Mouse (Mus musculus) stomach, postnatal 0 days (tissue): Measurements from ENCODE around the gene Tyk2. TPM values are rescaled to one million over a fixed set of nuclear protein-coding genes. Genes with fewer than 3 reads are reported as not detected.

ENCODE experiments used
- ATAC-seq: fragments of 200-750 bp; cut with Nextera tagmentation; 2 replicates; pipeline ENCODE4 v1.8.0; 2017; ENCODE audit not compliant: low FRiP score, low TSS enrichment
- DNase-seq: peaks from one replicate; pipeline ENCODE4 v3.0.0-alpha.2; 2016; ENCODE audit warnings: low spot score
- H3K27ac ChIP-seq: fragments of 300-500 bp; sonication (generic); replicated peaks from 2 replicates; pipeline ENCODE4 v1.5.1; 2014; ENCODE audit warnings: mild to moderate bottlenecking, control low read depth
- H3K27me3 ChIP-seq: fragments of 300-500 bp; sonication (generic); 2 replicates; pipeline ENCODE4 v1.6.1; 2014; ENCODE audit warnings: low read length; ENCODE audit not compliant: control insufficient read depth, insufficient read depth
- H3K36me3 ChIP-seq: fragments of 300-500 bp; sonication (generic); 2 replicates; pipeline ENCODE4 v1.6.1; 2014; ENCODE audit warnings: low read length, mixed read lengths; ENCODE audit not compliant: control insufficient read depth, insufficient read depth
- H3K4me1 ChIP-seq: fragments of 300-500 bp; sonication (generic); replicated peaks from 2 replicates; pipeline ENCODE4 v1.6.1; 2014; ENCODE audit warnings: antibody characterized with exemption; ENCODE audit not compliant: control insufficient read depth, insufficient read depth
- H3K4me2 ChIP-seq: fragments of 300-500 bp; sonication (generic); replicated peaks from 2 replicates; pipeline ENCODE4 v1.6.1; 2014; ENCODE audit warnings: low read depth, mild to moderate bottlenecking, control low read depth, moderate library complexity
- H3K4me3 ChIP-seq: fragments of 300-500 bp; sonication (generic); 2 replicates; pipeline ENCODE4 v1.5.1; 2014; ENCODE audit warnings: low read depth, low read length, control low read depth
- H3K9ac ChIP-seq: fragments of 300-500 bp; sonication (generic); 2 replicates; pipeline ENCODE4 v1.6.1; 2014; ENCODE audit warnings: mild to moderate bottlenecking, low read length, control low read depth, mixed read lengths
- H3K9me3 ChIP-seq: fragments of 300-500 bp; sonication (generic); 2 replicates; pipeline ENCODE4 v1.6.1; 2016; ENCODE audit warnings: low read length; ENCODE audit not compliant: control insufficient read depth
- CTCF ChIP-seq: IDR thresholded peaks from 2 replicates; pipeline ENCODE4 v1.5.1; 2016; ENCODE audit warnings: antibody characterized with exemption, low read depth, mild to moderate bottlenecking, moderate library complexity
- EP300 ChIP-seq: optimal IDR thresholded peaks from 2 replicates; pipeline ENCODE3; 2016; ENCODE audit warnings: antibody characterized with exemption
- WGBS: fragments of 180-500 bp; shearing (Covaris S2); extraction: QIAGEN DNeasy Blood & Tissue Kit; methylation state at CpG from one replicate; pipeline ENCODE4 v1.1.7; 2014; 5-methylcytosine and 5-hydroxymethylcytosine counted together
- polyA plus RNA-seq: library from polyadenylated mRNA; unstranded; fragments of >200 nt; fragmentation: Nextera tagmentation; extraction: Ambion mirVana; gene quantifications from 2 replicates; pipeline ENCODE4 v1.2.1, GENCODE M21; 2015

Tyk2 gene
- polyA plus RNA-seq, 1 experiment from 2014 or later, result 6.8 TPM

DNA sequence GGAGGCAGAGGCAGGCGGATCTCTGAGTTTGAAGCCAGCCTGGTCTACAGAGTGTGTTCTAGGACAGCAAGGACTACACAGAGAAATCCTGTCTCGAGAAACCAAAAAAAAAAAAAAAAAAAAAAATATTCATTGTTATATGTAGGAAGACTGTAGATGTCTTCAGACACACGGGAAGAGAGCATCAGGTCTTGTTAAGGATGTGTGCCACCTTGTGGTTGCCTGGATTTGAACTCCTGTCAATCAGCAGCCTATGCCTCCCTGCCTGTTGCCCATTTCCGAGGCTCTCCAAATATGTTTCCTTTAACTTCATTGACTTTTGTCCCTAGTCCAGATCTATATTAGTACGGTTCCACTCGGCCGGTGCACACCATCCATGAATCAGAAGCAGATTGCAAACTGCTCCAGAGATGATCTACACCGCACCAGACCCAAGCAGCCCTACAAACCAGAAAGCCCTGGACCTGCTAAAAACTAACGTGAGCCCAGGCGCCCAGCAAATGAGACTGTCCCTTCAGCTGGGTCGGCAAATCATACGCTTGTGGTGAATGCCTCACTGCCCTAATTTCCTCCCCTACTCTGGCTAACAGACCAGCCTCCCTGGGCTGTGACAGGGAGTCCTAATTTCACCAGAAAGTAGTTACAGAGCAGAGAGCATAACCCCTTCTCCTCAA is 1.2 kb upstream of the Tyk2 start:
- Histone ChIP-seq H3K36me3 (no peaks in the 10 kb centered on the region), H3K4me2 (no peak overlapping the region), H3K4me3 (no peak overlapping the region), H3K27me3 (no peaks in the 10 kb centered on the region), H3K27ac (no peak overlapping the region), H3K9ac (no peak overlapping the region), H3K4me1 (no peaks in the 10 kb centered on the region), H3K9me3 (no peaks in the 10 kb centered on the region)
- TF ChIP-seq EP300 (no peak), CTCF (peak; percentile 60)
- ATAC-seq (no peak), DNase-seq (no peak)
- 70% methylated on average over 12 of the region's 12 CpGs for WGBS

DNA sequence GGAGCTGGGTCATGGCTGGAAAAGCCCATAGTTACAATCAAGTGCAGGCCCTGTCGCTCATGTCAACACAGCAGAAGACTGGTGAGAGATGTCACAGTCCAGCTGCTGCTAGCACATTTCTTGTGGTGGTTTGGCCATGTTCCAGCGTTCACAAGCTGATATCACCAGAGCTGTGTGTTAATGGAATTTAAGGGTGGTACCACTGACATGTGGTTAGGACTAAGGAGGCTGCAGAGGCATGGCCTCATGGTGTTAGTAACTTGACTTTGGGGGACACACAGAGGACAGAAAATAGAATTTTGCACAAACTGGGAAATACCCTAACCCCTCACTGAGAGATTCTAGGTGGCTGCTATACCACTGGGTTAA is 4.8 kb downstream of the Tyk2 start:
- no peak overlapping the region for H3K4me3 ChIP-seq
- no peak overlapping the region for H3K9ac ChIP-seq
- H3K9me3 ChIP-seq, result no peaks in the 10 kb centered on the region
- no peak for TF ChIP-seq CTCF
- TF ChIP-seq EP300, result no peak
- no peaks in the 10 kb centered on the region for H3K27me3 ChIP-seq
- H3K27ac ChIP-seq, result no peak overlapping the region
- DNase-seq (no peak), ATAC-seq (no peak)
- H3K4me1 ChIP-seq, result no peaks in the 10 kb centered on the region
- H3K4me2 ChIP-seq, result no peak overlapping the region
- H3K36me3 ChIP-seq, result peaks cover 6% of the 10 kb centered on the region; the same call in 1 of the 2 replicates
- 59% methylated on average over 2 of the region's 2 CpGs for WGBS

DNA sequence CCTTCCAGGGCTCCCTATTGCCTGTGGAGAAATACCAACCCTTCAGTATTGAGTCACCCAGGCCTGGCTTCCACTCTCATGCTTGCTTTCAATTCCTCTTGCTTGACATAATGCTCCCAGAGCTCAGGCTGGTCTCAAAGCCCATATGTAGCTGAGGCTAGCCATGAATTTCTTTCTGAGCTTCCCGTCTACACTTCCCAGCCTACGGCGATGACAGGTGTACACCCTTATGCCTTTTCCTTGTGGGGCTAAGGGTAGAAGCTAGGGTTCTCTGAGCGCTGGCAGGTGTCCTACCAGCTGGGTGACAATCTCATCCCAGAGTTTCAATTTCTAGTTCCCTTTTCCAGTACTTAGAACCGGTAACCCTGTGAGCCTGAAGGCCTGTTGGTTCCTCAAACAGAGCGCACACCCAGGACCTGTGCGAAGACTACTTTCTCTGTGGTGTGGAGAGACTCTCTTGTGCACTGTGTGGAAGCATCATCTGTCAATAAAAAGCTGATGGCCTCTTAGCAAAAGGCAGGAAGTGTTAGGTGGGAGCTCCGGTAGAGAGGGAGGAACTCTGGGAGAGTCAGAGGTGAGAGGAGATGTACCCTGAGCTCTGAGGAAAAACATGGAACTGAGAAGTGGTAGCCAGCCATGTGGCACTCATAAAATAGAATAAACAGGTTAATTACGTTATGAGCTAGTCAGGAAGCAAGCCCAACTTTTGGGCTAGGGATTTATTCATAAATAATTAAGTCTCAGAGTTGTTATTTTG is 5.4 kb downstream of the Tyk2 start:
- Histone ChIP-seq H3K4me3 (no peak overlapping the region), H3K4me2 (no peak overlapping the region), H3K9me3 (no peaks in the 10 kb centered on the region), H3K27ac (no peak overlapping the region), H3K9ac (no peak overlapping the region), H3K36me3 (peaks cover 7% of the 10 kb centered on the region; the same call in 1 of the 2 replicates), H3K4me1 (no peaks in the 10 kb centered on the region), H3K27me3 (no peaks in the 10 kb centered on the region)
- 85% methylated on average over 9 of the region's 9 CpGs for WGBS
- TF ChIP-seq EP300 (no peak), CTCF (no peak)
- ATAC-seq, result no peak
- DNase-seq, result no peak

DNA sequence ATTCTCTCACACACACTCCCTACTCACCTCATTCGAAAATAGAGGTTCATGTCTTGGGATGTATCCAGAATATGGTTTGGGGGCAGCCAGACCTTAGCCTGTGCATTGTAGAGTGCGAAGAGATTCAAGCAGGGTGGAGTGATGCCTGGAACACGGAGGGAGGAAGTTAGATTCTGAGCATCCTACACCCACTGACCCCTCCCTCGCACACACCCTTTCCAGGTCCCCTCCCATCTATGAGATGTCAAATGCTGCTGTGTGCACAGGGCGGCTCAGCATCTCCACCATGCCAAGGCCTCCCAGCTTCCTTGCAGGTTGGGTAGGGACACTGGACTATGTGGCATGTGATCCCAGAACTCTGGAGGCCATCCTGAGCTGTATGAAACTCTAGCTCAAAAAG is 6.2 kb downstream of the Tyk2 start:
- WGBS, result 78% methylated on average over 5 of the region's 5 CpGs
- no peak overlapping the region for H3K4me3 ChIP-seq
- H3K36me3 ChIP-seq, result peaks cover 7% of the 10 kb centered on the region; the same call in 1 of the 2 replicates

DNA sequence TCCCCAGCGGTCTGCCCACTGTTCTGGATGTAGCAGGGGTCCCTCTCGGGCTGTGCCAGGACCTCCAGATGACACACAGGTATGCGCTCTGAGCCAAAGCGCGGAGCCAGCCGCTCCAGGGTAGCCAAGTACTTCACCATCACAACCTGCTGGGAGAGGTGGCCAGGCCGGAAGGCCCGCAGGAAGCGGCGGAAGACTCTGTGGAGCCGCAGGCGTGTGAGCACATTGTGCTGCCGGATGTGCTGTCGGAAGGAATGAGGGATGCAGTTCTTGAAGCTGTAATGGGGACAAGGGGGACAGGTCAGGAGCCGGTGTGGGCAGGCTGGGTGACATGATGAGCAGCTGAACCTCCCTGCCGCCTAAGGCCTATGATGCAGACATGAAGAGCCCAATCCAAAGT is 9.6 kb downstream of the Tyk2 start:
- Histone ChIP-seq H3K4me1 (no peaks in the 10 kb centered on the region), H3K27me3 (no peaks in the 10 kb centered on the region), H3K4me3 (no peak overlapping the region), H3K4me2 (no peak overlapping the region), H3K36me3 (peaks cover 5% of the 10 kb centered on the region; the same call in 1 of the 2 replicates), H3K9ac (no peak overlapping the region), H3K27ac (no peak overlapping the region), H3K9me3 (no peaks in the 10 kb centered on the region)
- DNase-seq, result no peak
- no peak for ATAC-seq
- TF ChIP-seq EP300 (no peak), CTCF (no peak)
- 93% methylated on average over 16 of the region's 16 CpGs for WGBS

More for the DNA sequence above, 6.2 kb downstream of the Tyk2 start:
- DNase-seq, result no peak
- no peaks in the 10 kb centered on the region for H3K4me1 ChIP-seq
- H3K27ac ChIP-seq, result no peak overlapping the region
- H3K27me3 ChIP-seq, result no peaks in the 10 kb centered on the region
- H3K4me2 ChIP-seq, result no peak overlapping the region
- H3K9me3 ChIP-seq, result no peaks in the 10 kb centered on the region
- TF ChIP-seq EP300 (no peak), CTCF (no peak)
- peak; percentile 47; the same call in 1 of the 2 replicates for ATAC-seq
- no peak overlapping the region for H3K9ac ChIP-seq

DNA sequence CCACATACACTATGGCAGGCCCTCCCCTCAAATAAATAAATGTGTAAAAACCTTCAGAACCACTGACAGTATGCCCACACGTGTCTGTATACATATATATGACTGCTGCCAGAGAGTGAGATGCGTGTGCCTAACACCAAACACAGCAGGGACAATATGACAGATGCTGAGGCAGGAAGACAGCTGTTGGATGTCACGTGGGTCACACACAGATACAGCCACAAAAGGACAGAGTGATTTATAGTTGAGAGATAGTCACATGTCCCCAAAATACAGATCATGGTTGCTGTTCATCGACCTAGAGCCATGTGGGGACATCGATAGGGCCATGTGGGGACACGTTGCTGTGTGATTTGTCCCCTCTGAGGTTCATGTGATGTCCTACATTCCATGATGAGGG is 14.0 kb downstream of the Tyk2 start:
- Histone ChIP-seq H3K4me2 (no peak overlapping the region), H3K4me3 (no peak overlapping the region), H3K36me3 (peaks cover 3% of the 10 kb centered on the region; the same call in 1 of the 2 replicates), H3K9ac (no peak overlapping the region), H3K27me3 (no peaks in the 10 kb centered on the region), H3K4me1 (no peaks in the 10 kb centered on the region), H3K9me3 (no peaks in the 10 kb centered on the region), H3K27ac (no peak overlapping the region)
- ATAC-seq (no peak), DNase-seq (no peak)
- TF ChIP-seq CTCF, result no peak
- TF ChIP-seq EP300, result no peak
- 69% methylated on average over 6 of the region's 6 CpGs for WGBS
